Mouse (Mus musculus) lung, embryonic 14.5 days (tissue): ENCODE data around the gene Mpp5. TPM values are rescaled to one million over a fixed set of nuclear protein-coding genes. Genes with fewer than 3 reads are reported as not detected.

ENCODE experiments used
- ATAC-seq: fragments of 200-750 bp; cut with Nextera tagmentation; 2 replicates; pipeline ENCODE4 v1.8.0; 2017; ENCODE audit warnings: mild to moderate bottlenecking, moderate TSS enrichment, moderate library complexity; ENCODE audit not compliant: insufficient read depth
- DNase-seq: peaks from one replicate; pipeline ENCODE4 v3.0.0-alpha.2; 2015
- H3K27ac ChIP-seq: fragments of 300-500 bp; sonication (generic); 2 replicates; pipeline ENCODE4 v1.5.1; 2014; ENCODE audit warnings: low read depth, mild to moderate bottlenecking, moderate library complexity
- H3K27me3 ChIP-seq: fragments of 300-500 bp; sonication (generic); 2 replicates; pipeline ENCODE4 v1.6.1; 2014; ENCODE audit warnings: low read length, control low read depth; ENCODE audit not compliant: insufficient read depth
- H3K36me3 ChIP-seq: fragments of 300-500 bp; sonication (generic); 2 replicates; pipeline ENCODE4 v1.6.1; 2014; ENCODE audit warnings: control low read depth; ENCODE audit not compliant: insufficient read depth
- H3K4me1 ChIP-seq: fragments of 300-500 bp; sonication (generic); 2 replicates; pipeline ENCODE4 v1.6.1; 2014; ENCODE audit warnings: antibody characterized with exemption, control low read depth; ENCODE audit not compliant: insufficient read depth
- H3K4me2 ChIP-seq: fragments of 300-500 bp; sonication (generic); 2 replicates; pipeline ENCODE4 v1.6.1; 2014; ENCODE audit warnings: mild to moderate bottlenecking
- H3K4me3 ChIP-seq: fragments of 300-500 bp; sonication (generic); 2 replicates; pipeline ENCODE4 v1.5.1; 2014; ENCODE audit warnings: low read depth, low read length
- H3K9ac ChIP-seq: fragments of 300-500 bp; sonication (generic); 2 replicates; pipeline ENCODE4 v1.6.1; 2014
- H3K9me3 ChIP-seq: fragments of 300-500 bp; sonication (generic); 2 replicates; pipeline ENCODE4 v1.6.1; 2016; ENCODE audit warnings: low read depth, low read length, control low read depth
- CTCF ChIP-seq: IDR thresholded peaks from 2 replicates; pipeline ENCODE4 v1.5.1; 2016; ENCODE audit warnings: antibody characterized with exemption, low read depth
- WGBS: fragments of 180-500 bp; shearing (Covaris S2); extraction: QIAGEN DNeasy Blood & Tissue Kit; methylation state at CpG from one replicate; pipeline ENCODE4 v1.1.7; 2014; 5-methylcytosine and 5-hydroxymethylcytosine counted together
- polyA plus RNA-seq: library from polyadenylated mRNA; unstranded; fragments of >200 nt; fragmentation: Nextera tagmentation; extraction: Ambion mirVana; gene quantifications from 2 replicates; pipeline ENCODE4 v1.2.1, GENCODE M21; 2014

The Mpp5 gene
- 18.7 and 20.3 TPM in 2 replicates for polyA plus RNA-seq

- Histone ChIP-seq H3K9me3 (no peaks in the 10 kb centered on the region), H3K9ac (peak within 1 kb of the TSS; percentile 86), H3K4me3 (peak within 1 kb of the TSS; percentile 80), H3K27ac (peak within 1 kb of the TSS; percentile 97), H3K4me2 (peak within 1 kb of the TSS; percentile 99), H3K36me3 (no peaks in the 10 kb centered on the region), H3K4me1 (peaks cover 10% of the 10 kb centered on the region; the same call in 1 of the 2 replicates), H3K27me3 (no peaks in the 10 kb centered on the region)
- peak; percentile 99 for DNase-seq
- peak; percentile 99 for ATAC-seq
- under 1% methylated on average over 86 of the region's 98 CpGs for WGBS
- no peak for TF ChIP-seq CTCF
Measured at GRCm38 (mm10) chr12:78748557-78749377, at the start of gene Mpp5. Gene Mpp5, plus strand, starts transcription at chr12:78748907.

GRCm38 (mm10) chr12:78717783-78718182, 30.9 kb upstream of the Mpp5 start:
- DNase-seq: no peak
- Histone ChIP-seq H3K36me3 (no peaks in the 10 kb centered on the region), H3K27ac (no peak overlapping the region), H3K9ac (no peak overlapping the region), H3K4me3 (no peak overlapping the region), H3K27me3 (no peaks in the 10 kb centered on the region), H3K9me3 (no peaks in the 10 kb centered on the region), H3K4me2 (no peak overlapping the region), H3K4me1 (no peaks in the 10 kb centered on the region)
- WGBS: 74% methylated on average over 2 of the region's 2 CpGs
- no peak for ATAC-seq
- no peak for TF ChIP-seq CTCF

DNA sequence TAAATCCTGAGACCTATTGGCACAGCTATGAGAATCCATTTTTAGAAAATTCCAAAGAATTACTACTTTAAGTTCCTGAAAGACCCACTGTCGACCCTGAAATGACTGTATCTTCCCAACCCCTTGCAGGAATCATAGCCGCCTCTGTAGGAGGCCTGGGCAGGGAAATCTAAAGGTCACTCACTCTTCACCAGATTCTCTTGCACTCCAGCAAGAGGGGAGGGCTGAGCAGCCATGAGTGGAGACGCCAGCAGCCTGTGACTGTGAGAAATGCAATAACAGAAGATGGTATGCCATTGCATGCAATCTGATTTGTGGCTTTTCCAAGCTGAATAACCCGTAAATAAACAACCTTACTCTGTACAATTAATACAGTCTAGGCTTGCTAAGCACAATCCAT, 21.0 kb upstream of the Mpp5 start:
- no peaks in the 10 kb centered on the region for H3K36me3 ChIP-seq
- no peaks in the 10 kb centered on the region for H3K4me1 ChIP-seq
- no peak for DNase-seq
- H3K4me3 ChIP-seq: no peak overlapping the region
- H3K27me3 ChIP-seq: no peaks in the 10 kb centered on the region
- WGBS: 44% methylated on average over 4 of the region's 4 CpGs
- TF ChIP-seq CTCF: no peak
- no peak for ATAC-seq
- no peak overlapping the region for H3K4me2 ChIP-seq
- H3K27ac ChIP-seq: no peak overlapping the region
- no peaks in the 10 kb centered on the region for H3K9me3 ChIP-seq
- H3K9ac ChIP-seq: no peak overlapping the region

GRCm38 (mm10) chr12:78739633-78740032, 9.1 kb upstream of the Mpp5 start:
- Histone ChIP-seq H3K4me3 (no peak overlapping the region), H3K4me2 (no peak overlapping the region), H3K27ac (no peak overlapping the region), H3K36me3 (no peaks in the 10 kb centered on the region), H3K27me3 (no peaks in the 10 kb centered on the region), H3K9ac (no peak overlapping the region), H3K4me1 (no peaks in the 10 kb centered on the region; the same call in 1 of the 2 replicates), H3K9me3 (no peaks in the 10 kb centered on the region)
- no peak for TF ChIP-seq CTCF
- ATAC-seq (peak; percentile 74; the same call in 1 of the 2 replicates), DNase-seq (peak; percentile 34)
- 26% methylated on average over 2 of the region's 2 CpGs for WGBS

- no peaks in the 10 kb centered on the region; the same call in 1 of the 2 replicates for H3K4me1 ChIP-seq
- DNase-seq (no peak), ATAC-seq (no peak)
- H3K9me3 ChIP-seq: no peaks in the 10 kb centered on the region
- no peak overlapping the region for H3K4me3 ChIP-seq
- WGBS: 82% methylated on average over 2 of the region's 2 CpGs
- no peak overlapping the region for H3K27ac ChIP-seq
- H3K9ac ChIP-seq: no peak overlapping the region
- H3K4me2 ChIP-seq: no peak overlapping the region
- H3K36me3 ChIP-seq: no peaks in the 10 kb centered on the region
- TF ChIP-seq CTCF: no peak
- no peaks in the 10 kb centered on the region for H3K27me3 ChIP-seq
Measured at GRCm38 (mm10) chr12:78740289-78740688, 8.4 kb upstream of the Mpp5 start.

DNA sequence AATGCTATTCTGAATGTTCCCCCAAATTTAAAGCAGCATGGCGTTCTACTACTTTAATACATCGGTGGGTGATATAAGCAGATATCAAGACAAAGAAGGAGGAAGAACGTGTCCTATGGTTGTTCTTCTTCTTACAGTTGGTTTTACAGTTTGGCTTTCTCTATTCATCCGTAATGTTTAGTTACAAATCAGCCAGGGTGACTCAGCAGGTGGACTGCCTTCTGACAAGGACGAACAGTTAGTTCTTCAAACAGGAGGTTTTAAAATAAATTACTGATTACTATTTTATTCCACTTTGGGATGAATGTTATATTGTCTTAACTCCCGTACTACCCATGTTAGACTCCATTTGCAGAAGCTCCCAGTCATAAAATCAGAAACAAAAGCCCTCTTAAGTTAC, 2.5 kb upstream of the Mpp5 start:
- no peaks in the 10 kb centered on the region for H3K27me3 ChIP-seq
- H3K4me2 ChIP-seq: no peak overlapping the region
- peaks cover 10% of the 10 kb centered on the region; the same call in 1 of the 2 replicates for H3K4me1 ChIP-seq
- no peak overlapping the region for H3K4me3 ChIP-seq
- H3K27ac ChIP-seq: no peak overlapping the region
- ATAC-seq (no peak), DNase-seq (no peak)
- TF ChIP-seq CTCF: no peak
- H3K9me3 ChIP-seq: no peaks in the 10 kb centered on the region
- no peaks in the 10 kb centered on the region for H3K36me3 ChIP-seq
- no peak overlapping the region for H3K9ac ChIP-seq
- WGBS: 76% methylated on average over 6 of the region's 6 CpGs

DNA sequence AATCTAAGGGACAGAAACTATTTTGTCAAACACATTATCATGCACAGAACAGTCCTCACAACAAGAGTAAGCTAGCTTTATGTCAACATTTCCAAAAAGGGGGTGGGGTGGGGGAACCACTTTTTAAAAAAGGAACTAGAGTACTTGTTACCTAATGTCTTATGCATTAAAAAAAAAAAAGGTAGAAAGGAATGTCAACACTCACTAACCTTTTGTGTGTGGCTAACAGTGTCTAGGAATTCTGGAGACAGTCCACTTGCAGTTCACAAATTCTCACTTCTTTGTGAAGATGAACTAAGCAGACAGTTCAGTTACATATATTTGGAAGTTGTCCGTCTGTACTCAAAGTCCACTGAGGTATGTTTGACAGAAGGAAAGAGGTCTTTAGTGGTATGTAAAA, 1.3 kb upstream of the Mpp5 start:
- peaks cover 10% of the 10 kb centered on the region; the same call in 1 of the 2 replicates for H3K4me1 ChIP-seq
- H3K4me2 ChIP-seq: peak overlapping the region; percentile 99
- WGBS: 10% methylated on average over 1 of the region's 1 CpGs
- no peak overlapping the region for H3K27ac ChIP-seq
- no peaks in the 10 kb centered on the region for H3K36me3 ChIP-seq
- no peaks in the 10 kb centered on the region for H3K9me3 ChIP-seq
- ATAC-seq: no peak
- no peak overlapping the region for H3K4me3 ChIP-seq
- no peaks in the 10 kb centered on the region for H3K27me3 ChIP-seq
- DNase-seq: no peak
- TF ChIP-seq CTCF: no peak
- no peak overlapping the region for H3K9ac ChIP-seq
